Mouse (Mus musculus) intestine, postnatal 0 days (tissue): ENCODE results near the gene Prc1. TPM values are rescaled to one million over a fixed set of nuclear protein-coding genes. Genes with fewer than 3 reads are reported as not detected.
A peak's percentile ranks its signal among the peaks of the same experiment; 100 is the strongest.

ENCODE experiments used
- ATAC-seq: fragments of 200-750 bp; cut with Nextera tagmentation; 2 replicates; pipeline ENCODE4 v1.8.0; 2017; ENCODE audit warnings: mild to moderate bottlenecking, moderate TSS enrichment, moderate library complexity
- H3K27ac ChIP-seq: fragments of 300-500 bp; sonication (generic); 2 replicates; pipeline ENCODE4 v1.5.1; 2014; ENCODE audit warnings: mild to moderate bottlenecking, low read depth, low read length, moderate library complexity
- H3K27me3 ChIP-seq: fragments of 300-500 bp; sonication (generic); replicated peaks from 2 replicates; pipeline ENCODE4 v1.6.1; 2014; ENCODE audit warnings: low read length, mixed read lengths; ENCODE audit not compliant: control insufficient read depth, insufficient read depth
- H3K36me3 ChIP-seq: fragments of 300-500 bp; sonication (generic); 2 replicates; pipeline ENCODE4 v1.6.1; 2014; ENCODE audit warnings: mild to moderate bottlenecking, moderate library complexity; ENCODE audit not compliant: control insufficient read depth, insufficient read depth
- H3K4me1 ChIP-seq: fragments of 300-500 bp; sonication (generic); replicated peaks from 2 replicates; pipeline ENCODE4 v1.6.1; 2014; ENCODE audit warnings: antibody characterized with exemption, low read length, mixed read lengths; ENCODE audit not compliant: control insufficient read depth, insufficient read depth
- H3K4me2 ChIP-seq: fragments of 300-500 bp; sonication (generic); replicated peaks from 2 replicates; pipeline ENCODE4 v1.6.1; 2014; ENCODE audit warnings: low read depth, mild to moderate bottlenecking, moderate library complexity
- H3K4me3 ChIP-seq: fragments of 300-500 bp; sonication (generic); 2 replicates; pipeline ENCODE4 v1.5.1; 2014; ENCODE audit warnings: low read depth, low read length
- H3K9ac ChIP-seq: fragments of 300-500 bp; sonication (generic); 2 replicates; pipeline ENCODE4 v1.6.1; 2014; ENCODE audit warnings: mild to moderate bottlenecking, low read depth, low read length
- H3K9me3 ChIP-seq: fragments of 300-500 bp; sonication (generic); 2 replicates; pipeline ENCODE4 v1.6.1; 2016; ENCODE audit warnings: mixed run types; ENCODE audit not compliant: control insufficient read depth
- CTCF ChIP-seq: sonication (generic); IDR thresholded peaks from 2 replicates; pipeline ENCODE4 v1.5.1; 2016; ENCODE audit warnings: low read depth, mild to moderate bottlenecking, control low read depth, antibody characterized with exemption, moderate library complexity
- WGBS: fragments of 180-500 bp; shearing (Covaris S2); extraction: QIAGEN DNeasy Blood & Tissue Kit; methylation state at CpG from one replicate; pipeline ENCODE4 v1.1.7; 2014; 5-methylcytosine and 5-hydroxymethylcytosine counted together
- polyA plus RNA-seq: library from polyadenylated mRNA; unstranded; fragments of >200 nt; fragmentation: Nextera tagmentation; extraction: Ambion mirVana; gene quantifications from 2 replicates; pipeline ENCODE4 v1.2.1, GENCODE M21; 2015

The Prc1 gene
- polyA plus RNA-seq, 1 experiment from 2014 or later, result 32.5 TPM

DNA sequence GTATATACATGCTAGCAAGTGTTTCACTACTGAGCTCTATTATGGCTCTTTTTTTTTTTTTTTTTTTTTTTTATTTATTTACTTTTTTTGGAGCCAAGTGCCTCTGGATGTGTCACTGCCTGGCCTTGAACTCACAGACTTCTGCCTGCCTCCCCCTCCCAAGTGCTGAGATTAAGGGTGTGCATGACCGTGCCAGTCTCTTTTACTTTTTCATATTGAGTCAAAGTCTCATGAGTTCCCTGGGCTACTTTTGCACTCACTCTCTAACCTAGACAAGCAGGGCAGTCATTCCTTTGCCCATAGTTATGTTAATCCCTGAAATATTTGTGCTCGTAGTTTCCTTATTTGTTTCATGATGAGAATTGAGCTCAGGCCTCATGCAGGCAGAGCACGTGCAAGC, 12.6 kb upstream of the Prc1 start:
- Histone ChIP-seq H3K36me3 (peaks cover 50% of the 10 kb centered on the region), H3K27me3 (no peaks in the 10 kb centered on the region), H3K9me3 (no peaks in the 10 kb centered on the region), H3K4me2 (no peak overlapping the region), H3K27ac (no peak overlapping the region), H3K4me1 (no peaks in the 10 kb centered on the region), H3K9ac (no peak overlapping the region), H3K4me3 (no peak overlapping the region)
- TF ChIP-seq CTCF, result no peak
- 77% methylated on average over 3 of the region's 3 CpGs for WGBS
- ATAC-seq, result no peak

- no peak overlapping the region for H3K4me2 ChIP-seq
- no peaks in the 10 kb centered on the region for H3K27me3 ChIP-seq
- 48% methylated on average over 3 of the region's 3 CpGs for WGBS
- no peak overlapping the region for H3K4me3 ChIP-seq
- H3K9ac ChIP-seq, result no peak overlapping the region
- peak; percentile 49; the same call in 1 of the 2 replicates for ATAC-seq
- H3K27ac ChIP-seq, result peak overlapping the region; percentile 55
- no peak for TF ChIP-seq CTCF
- H3K4me1 ChIP-seq, result no peaks in the 10 kb centered on the region
- no peaks in the 10 kb centered on the region for H3K9me3 ChIP-seq
- peaks cover 62% of the 10 kb centered on the region for H3K36me3 ChIP-seq
Observed at GRCm38 (mm10) chr7:80283226-80283918, 10.9 kb upstream of the Prc1 start.

GRCm38 (mm10) chr7:80284391-80284790, 9.9 kb upstream of the Prc1 start:
- Histone ChIP-seq H3K27ac (peak overlapping the region; percentile 62), H3K4me2 (no peak overlapping the region), H3K4me3 (no peak overlapping the region), H3K27me3 (no peaks in the 10 kb centered on the region), H3K36me3 (peaks cover 52% of the 10 kb centered on the region), H3K4me1 (no peaks in the 10 kb centered on the region), H3K9me3 (no peaks in the 10 kb centered on the region), H3K9ac (no peak overlapping the region)
- no peak for TF ChIP-seq CTCF
- 80% methylated on average over 5 of the region's 5 CpGs for WGBS
- 0 out of 2 replicates have a peak, but pooled peaks have one; percentile 22 for ATAC-seq

DNA sequence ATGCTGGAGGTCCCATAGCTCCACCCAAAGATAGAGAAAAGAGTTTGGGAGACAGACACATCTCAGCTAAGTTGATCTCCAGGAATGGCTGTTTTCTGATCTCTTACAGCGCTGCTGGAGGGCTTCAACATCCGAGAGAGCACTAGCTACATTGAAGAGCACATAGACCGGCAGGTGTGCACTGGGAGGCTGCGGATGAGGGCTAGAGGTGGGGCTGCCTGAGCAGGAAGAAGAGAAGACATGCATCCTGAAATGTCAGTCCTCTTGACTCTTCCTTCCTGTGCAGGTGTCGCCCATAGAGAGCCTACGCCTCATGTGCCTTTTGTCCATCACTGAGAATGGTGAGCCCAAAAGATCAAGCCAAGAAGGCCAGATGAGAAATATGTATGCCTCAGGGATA, 8.5 kb upstream of the Prc1 start:
- Histone ChIP-seq H3K4me1 (no peaks in the 10 kb centered on the region), H3K4me2 (no peak overlapping the region), H3K4me3 (no peak overlapping the region), H3K9me3 (no peaks in the 10 kb centered on the region), H3K27ac (no peak overlapping the region; the same call in 1 of the 2 replicates), H3K9ac (no peak overlapping the region), H3K36me3 (peaks cover 51% of the 10 kb centered on the region), H3K27me3 (no peaks in the 10 kb centered on the region)
- no peak for ATAC-seq
- WGBS, result 93% methylated on average over 6 of the region's 6 CpGs
- no peak for TF ChIP-seq CTCF

GRCm38 (mm10) chr7:80287736-80288135, 6.5 kb upstream of the Prc1 start:
- ATAC-seq, result no peak
- no peaks in the 10 kb centered on the region for H3K9me3 ChIP-seq
- no peaks in the 10 kb centered on the region for H3K27me3 ChIP-seq
- no peak overlapping the region for H3K4me3 ChIP-seq
- WGBS, result 76% methylated on average over 10 of the region's 10 CpGs
- H3K9ac ChIP-seq, result no peak overlapping the region
- no peak for TF ChIP-seq CTCF
- no peak overlapping the region for H3K4me2 ChIP-seq
- no peak overlapping the region for H3K27ac ChIP-seq
- no peaks in the 10 kb centered on the region for H3K4me1 ChIP-seq
- H3K36me3 ChIP-seq, result peaks cover 51% of the 10 kb centered on the region

DNA sequence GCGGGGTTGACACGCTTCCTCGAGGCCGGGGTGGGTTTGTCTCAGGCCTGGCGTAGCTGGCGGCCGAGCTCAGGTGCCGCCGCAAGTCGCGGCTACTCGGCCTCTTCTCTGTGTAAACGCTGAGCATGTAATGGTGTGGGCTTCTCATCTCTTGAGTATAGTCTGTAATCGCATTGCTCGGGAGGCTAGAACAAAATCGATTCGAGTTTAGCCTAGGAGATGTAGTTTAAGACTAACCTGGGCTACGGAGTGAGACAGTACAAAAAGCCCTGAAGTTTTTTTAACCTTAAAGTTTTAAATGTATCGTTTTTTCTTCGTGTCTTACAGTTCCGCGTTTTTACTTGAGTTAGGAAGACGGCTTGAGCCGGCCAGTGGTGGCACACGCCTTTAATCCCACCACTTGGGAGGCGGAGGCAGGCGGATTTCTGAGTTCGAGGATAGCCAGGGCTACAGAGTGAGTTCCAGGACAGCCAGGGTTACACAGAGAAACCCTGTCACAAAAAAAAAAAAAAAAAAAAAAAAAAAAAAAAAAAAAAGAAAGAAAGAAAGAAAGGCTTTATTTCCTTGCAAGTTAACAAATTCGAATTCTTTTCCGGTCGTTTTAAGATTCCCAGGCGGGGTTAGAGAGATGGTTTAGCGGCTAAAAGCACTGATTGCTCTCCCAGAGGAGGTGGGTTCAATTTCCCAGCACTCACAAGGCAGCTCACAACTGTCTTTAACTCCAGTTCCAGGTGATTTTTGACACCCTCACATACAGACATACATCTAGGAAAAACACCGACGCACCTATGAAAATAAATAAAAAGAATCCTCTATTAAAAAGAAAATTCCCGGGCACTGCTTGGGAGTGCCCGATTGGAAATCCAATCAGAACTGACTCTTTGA, 756 bp downstream of the Prc1 start:
- Histone ChIP-seq H3K27me3 (no peaks in the 10 kb centered on the region), H3K9ac (peak overlapping the region; percentile 66), H3K4me1 (no peaks in the 10 kb centered on the region), H3K4me2 (peak overlapping the region; percentile 88), H3K27ac (peak overlapping the region; percentile 64), H3K9me3 (no peaks in the 10 kb centered on the region), H3K36me3 (peaks cover 6% of the 10 kb centered on the region), H3K4me3 (peak overlapping the region; percentile 75)
- peak; percentile 56 for ATAC-seq
- no peak for TF ChIP-seq CTCF
- WGBS, result 7% methylated on average over 37 of the region's 37 CpGs
